Mouse (Mus musculus) forebrain, postnatal 0 days (tissue): ENCODE results near the gene Gabrb3. TPM values are rescaled to one million over a fixed set of nuclear protein-coding genes. Genes with fewer than 3 reads are reported as not detected.

Experiments
- ATAC-seq: fragments of 200-750 bp; cut with Nextera tagmentation; 2 replicates; pipeline ENCODE4 v1.8.0; 2017; ENCODE audit warnings: mild to moderate bottlenecking, moderate library complexity
- DNase-seq: peaks from one replicate; pipeline ENCODE4 v3.0.0-alpha.2; 2015
- H3K27ac ChIP-seq: fragments of 300-500 bp; sonication (generic); 2 replicates; pipeline ENCODE4 v1.5.1; 2014; ENCODE audit warnings: low read depth, mild to moderate bottlenecking, antibody characterized with exemption, low read length, moderate library complexity, mixed read lengths
- H3K27me3 ChIP-seq: fragments of 300-500 bp; sonication (generic); 2 replicates; pipeline ENCODE4 v1.6.1; 2014; ENCODE audit warnings: mild to moderate bottlenecking, low read length, mixed read lengths; ENCODE audit not compliant: insufficient read depth
- H3K36me3 ChIP-seq: fragments of 300-500 bp; sonication (generic); 2 replicates; pipeline ENCODE4 v1.6.1; 2014; ENCODE audit warnings: mild to moderate bottlenecking, moderate library complexity; ENCODE audit not compliant: insufficient read depth
- H3K4me1 ChIP-seq: fragments of 300-500 bp; sonication (generic); 2 replicates; pipeline ENCODE4 v1.6.1; 2014; ENCODE audit warnings: antibody characterized with exemption; ENCODE audit not compliant: insufficient read depth
- H3K4me2 ChIP-seq: fragments of 300-500 bp; sonication (generic); 2 replicates; pipeline ENCODE4 v1.6.1; 2014; ENCODE audit warnings: low read depth, mild to moderate bottlenecking, moderate library complexity
- H3K4me3 ChIP-seq: fragments of 300-500 bp; sonication (generic); 2 replicates; pipeline ENCODE4 v1.5.1; 2014; ENCODE audit warnings: low read depth, low read length, mixed read lengths
- H3K9ac ChIP-seq: fragments of 300-500 bp; sonication (generic); 2 replicates; pipeline ENCODE4 v1.6.1; 2014; ENCODE audit warnings: mild to moderate bottlenecking
- H3K9me3 ChIP-seq: fragments of 300-500 bp; sonication (generic); 2 replicates; pipeline ENCODE4 v1.6.1; 2016; ENCODE audit warnings: low read length
- CTCF ChIP-seq: sonication (generic); IDR thresholded peaks from 2 replicates; pipeline ENCODE4 v1.5.1; 2016; ENCODE audit warnings: antibody characterized with exemption, control low read depth, low read depth
- WGBS: fragments of 180-500 bp; shearing (Covaris S2); extraction: QIAGEN DNeasy Blood & Tissue Kit; methylation state at CpG from one replicate; pipeline ENCODE4 v1.1.7; 2014; 5-methylcytosine and 5-hydroxymethylcytosine counted together
- polyA plus RNA-seq: library from polyadenylated mRNA; unstranded; fragments of >200 nt; fragmentation: Nextera tagmentation; extraction: Ambion mirVana; gene quantifications from 2 replicates; pipeline ENCODE4 v1.2.1, GENCODE M21; 2015
- total RNA-seq: library from RNA; depleted of rRNA; stranded (reverse); fragments of >200 nt; gene quantifications from 2 replicates; pipeline ENCODE4 v1.2.3, GENCODE M21; 2014

Gabrb3 gene
- total and polyA plus RNA-seq, 2 experiments from 2014 or later: 51.2 to 198 TPM

- Histone ChIP-seq H3K9ac (no peak overlapping the region), H3K4me2 (no peak overlapping the region), H3K27ac (no peak overlapping the region), H3K4me3 (no peak overlapping the region), H3K9me3 (no peaks in the 10 kb centered on the region), H3K4me1 (no peaks in the 10 kb centered on the region), H3K27me3 (no peaks in the 10 kb centered on the region), H3K36me3 (no peaks in the 10 kb centered on the region)
- peak; percentile 53 for TF ChIP-seq CTCF
- ATAC-seq: no peak; the same call in 1 of the 2 replicates
- DNase-seq: peak; percentile 62
Observed at GRCm38 (mm10) chr7:57482896-57483295, 63.4 kb downstream of the Gabrb3 start.

GRCm38 (mm10) chr7:57486907-57487306 is 67.4 kb downstream of the Gabrb3 start:
- H3K9ac ChIP-seq: no peak overlapping the region
- no peak overlapping the region for H3K4me2 ChIP-seq
- no peak overlapping the region for H3K27ac ChIP-seq
- H3K4me1 ChIP-seq: no peaks in the 10 kb centered on the region; the same call in 1 of the 2 replicates
- H3K27me3 ChIP-seq: no peaks in the 10 kb centered on the region
- WGBS: 47% methylated on average over 6 of the region's 6 CpGs
- no peaks in the 10 kb centered on the region for H3K9me3 ChIP-seq
- DNase-seq: no peak
- no peak overlapping the region for H3K4me3 ChIP-seq
- H3K36me3 ChIP-seq: no peaks in the 10 kb centered on the region
- no peak for TF ChIP-seq CTCF
- ATAC-seq: no peak

- TF ChIP-seq CTCF: no peak
- no peak overlapping the region for H3K4me3 ChIP-seq
- DNase-seq (peak; percentile 83), ATAC-seq (peak; percentile 79)
- H3K9ac ChIP-seq: no peak overlapping the region
- no peaks in the 10 kb centered on the region for H3K36me3 ChIP-seq
- no peak overlapping the region for H3K4me2 ChIP-seq
- no peaks in the 10 kb centered on the region for H3K27me3 ChIP-seq
- 51% methylated on average over 4 of the region's 4 CpGs for WGBS
- no peaks in the 10 kb centered on the region; the same call in 1 of the 2 replicates for H3K4me1 ChIP-seq
- no peaks in the 10 kb centered on the region for H3K9me3 ChIP-seq
- H3K27ac ChIP-seq: no peak overlapping the region
Observed at GRCm38 (mm10) chr7:57491795-57492194, 72.3 kb downstream of the Gabrb3 start.

- Histone ChIP-seq H3K9ac (no peak overlapping the region), H3K9me3 (no peaks in the 10 kb centered on the region), H3K4me1 (no peaks in the 10 kb centered on the region), H3K36me3 (no peaks in the 10 kb centered on the region), H3K27ac (no peak overlapping the region), H3K4me2 (no peak overlapping the region), H3K4me3 (no peak overlapping the region), H3K27me3 (peaks cover 2% of the 10 kb centered on the region; the same call in 1 of the 2 replicates)
- WGBS: 60% methylated on average over 4 of the region's 4 CpGs
- ATAC-seq: peak; percentile 53; the same call in 1 of the 2 replicates
- TF ChIP-seq CTCF: no peak
- no peak for DNase-seq
Observed at GRCm38 (mm10) chr7:57502809-57503208, 83.3 kb downstream of the Gabrb3 start.

GRCm38 (mm10) chr7:57508860-57509632 is 89.6 kb downstream of the Gabrb3 start:
- Histone ChIP-seq H3K9me3 (no peaks in the 10 kb centered on the region), H3K4me2 (peak overlapping the region; percentile 79), H3K4me3 (peak overlapping the region; percentile 63), H3K4me1 (no peaks in the 10 kb centered on the region; the same call in 1 of the 2 replicates), H3K27ac (peak overlapping the region; percentile 73), H3K36me3 (no peaks in the 10 kb centered on the region), H3K27me3 (peaks cover 15% of the 10 kb centered on the region; the same call in 1 of the 2 replicates), H3K9ac (peak overlapping the region; percentile 79)
- DNase-seq (peak; percentile 77), ATAC-seq (peak; percentile 90)
- WGBS: 6% methylated on average over 72 of the region's 72 CpGs
- 0 out of 2 replicates have a peak, but pooled peaks have one; percentile 11 for TF ChIP-seq CTCF

GRCm38 (mm10) chr7:57509681-57510141 is 90.2 kb downstream of the Gabrb3 start, which contains the start of gene Gabra5:
Gene Gabra5 (minus strand): TSS chr7:57510059.
- peak; percentile 87 for ATAC-seq
- peak within 1 kb of the TSS; percentile 73 for H3K27ac ChIP-seq

GRCm38 (mm10) chr7:57512955-57513354 is 93.5 kb downstream of the Gabrb3 start:
- H3K27ac ChIP-seq: no peak overlapping the region
- DNase-seq (peak; percentile 87), ATAC-seq (no peak)
- no peaks in the 10 kb centered on the region; the same call in 1 of the 2 replicates for H3K4me1 ChIP-seq
- no peaks in the 10 kb centered on the region for H3K9me3 ChIP-seq
- H3K9ac ChIP-seq: no peak overlapping the region
- no peak overlapping the region for H3K4me2 ChIP-seq
- peaks cover 12% of the 10 kb centered on the region; the same call in 1 of the 2 replicates for H3K27me3 ChIP-seq
- no peak overlapping the region for H3K4me3 ChIP-seq
- no peaks in the 10 kb centered on the region for H3K36me3 ChIP-seq
- 21% methylated on average over 3 of the region's 3 CpGs for WGBS
- TF ChIP-seq CTCF: peak; percentile 76

More at GRCm38 (mm10) chr7:57509681-57510141, 90.2 kb downstream of the Gabrb3 start, which contains the start of gene Gabra5:
- TF ChIP-seq CTCF: peak; percentile 74
- peak within 1 kb of the TSS; percentile 63 for H3K4me3 ChIP-seq
- peak within 1 kb of the TSS; percentile 79 for H3K9ac ChIP-seq
- no peaks in the 10 kb centered on the region; the same call in 1 of the 2 replicates for H3K4me1 ChIP-seq
- DNase-seq: peak; percentile 82
- H3K36me3 ChIP-seq: no peaks in the 10 kb centered on the region
- H3K27me3 ChIP-seq: peaks cover 15% of the 10 kb centered on the region; the same call in 1 of the 2 replicates
- H3K9me3 ChIP-seq: no peaks in the 10 kb centered on the region
- WGBS: under 1% methylated on average over 53 of the region's 59 CpGs
- peak within 1 kb of the TSS; percentile 79 for H3K4me2 ChIP-seq
